Mouse (Mus musculus): ENCODE data around the gene Zkscan1.
A peak's percentile ranks its signal among the peaks of the same experiment; 100 is the strongest.

- TF ChIP-seq CTCF (IDR thresholded peaks at IDR 0.05; ENCODE audit: low read depth, low read length) (no peak), POLR2A (IDR thresholded peaks at IDR 0.05; ENCODE audit: insufficient read depth, low read length) (peak; percentile 33), EP300 (IDR thresholded peaks at IDR 0.05; ENCODE audit: insufficient read depth, low read depth, low read length) (no peak)
Measured at GRCm38 (mm10) chr5:138084996-138085395, at the start of gene Zkscan1.
